Mouse (Mus musculus): ENCODE data around the gene Fam89b. TPM values are rescaled to one million over a fixed set of nuclear protein-coding genes. Genes with fewer than 3 reads are reported as not detected.

Gene Fam89b
- polyA plus RNA-seq (2012; rRNA removed), result 256 and 286 TPM in 2 replicates

- Histone ChIP-seq H3K36me3 (ENCODE audit: control insufficient read depth, insufficient read depth, low read length) (no peaks in the 10 kb centered on the region), H3K4me1 (ENCODE audit: control insufficient read depth, insufficient read depth, low read length) (peaks cover 48% of the 10 kb centered on the region), H3K4me3 (ENCODE audit: control insufficient read depth, low read depth, low read length) (peak within 1 kb of the TSS; percentile 91), H3K27me3 (ENCODE audit: control insufficient read depth, insufficient read depth, low read length) (no peaks in the 10 kb centered on the region), H3K27ac (ENCODE audit: control insufficient read depth, insufficient read depth, low read depth, low read length) (peak within 1 kb of the TSS; percentile 61)
- TF ChIP-seq CTCF (IDR thresholded peaks at IDR 0.05; ENCODE audit: control insufficient read depth, insufficient read depth, insufficient replicate concordance, low read depth, low read length) (no peak), POLR2A (IDR thresholded peaks at IDR 0.05; ENCODE audit: control insufficient read depth, low read depth, low read length) (peak; percentile 72)
Measured at GRCm38 (mm10) chr19:5729444-5729815, at the start of gene Fam89b. Gene Fam89b, minus strand, starts transcription at chr19:5729653.

GRCm38 (mm10) chr19:5778312-5778711, 48.9 kb upstream of the Fam89b start:
- Histone ChIP-seq H3K4me1 (ENCODE audit: control insufficient read depth, insufficient read depth, low read length) (no peaks in the 10 kb centered on the region), H3K36me3 (ENCODE audit: control insufficient read depth, insufficient read depth, low read length) (no peaks in the 10 kb centered on the region), H3K27ac (ENCODE audit: control insufficient read depth, insufficient read depth, low read depth, low read length) (no peak overlapping the region), H3K4me3 (ENCODE audit: control insufficient read depth, low read depth, low read length) (no peak overlapping the region), H3K27me3 (ENCODE audit: control insufficient read depth, insufficient read depth, low read length) (no peaks in the 10 kb centered on the region)
- TF ChIP-seq POLR2A (IDR thresholded peaks at IDR 0.05; ENCODE audit: control insufficient read depth, low read depth, low read length), result no peak
- TF ChIP-seq CTCF (IDR thresholded peaks at IDR 0.05; ENCODE audit: control insufficient read depth, insufficient read depth, insufficient replicate concordance, low read depth, low read length), result no peak

DNA sequence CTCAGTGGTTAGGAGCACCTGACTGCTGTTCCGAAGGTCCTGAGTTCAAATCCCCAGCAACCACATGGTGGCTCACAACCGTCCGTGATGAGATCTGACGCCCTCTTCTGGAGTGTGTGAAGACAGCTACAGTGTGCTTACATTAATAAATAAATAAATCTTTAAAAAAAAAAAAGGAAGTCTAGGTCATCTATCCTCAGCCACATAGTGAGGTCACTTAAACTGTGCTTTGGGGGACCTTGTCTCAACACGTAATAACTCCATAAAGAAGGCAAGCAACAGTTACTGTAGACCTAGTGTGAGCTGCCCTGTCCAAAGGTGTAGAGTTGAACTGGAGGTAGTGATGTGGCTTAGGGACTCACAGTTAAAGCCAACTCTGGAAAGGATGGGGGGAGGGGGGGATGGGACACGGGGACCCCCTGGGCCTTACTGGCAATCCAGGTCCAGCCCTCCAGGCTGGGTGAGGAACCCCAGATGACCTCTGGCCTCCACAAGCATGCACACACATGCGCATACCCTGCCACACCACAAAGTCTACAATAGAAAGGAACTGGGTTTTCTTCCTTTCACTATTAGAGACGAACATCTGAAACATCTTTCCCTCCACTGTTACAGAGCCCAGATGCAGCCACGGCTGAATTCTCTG, 48.1 kb upstream of the Fam89b start:
- H3K4me3 ChIP-seq (ENCODE audit: control insufficient read depth, low read depth, low read length), result no peak overlapping the region
- no peaks in the 10 kb centered on the region for H3K4me1 ChIP-seq (ENCODE audit: control insufficient read depth, insufficient read depth, low read length)
- no peak overlapping the region for H3K27ac ChIP-seq (ENCODE audit: control insufficient read depth, insufficient read depth, low read depth, low read length)
- TF ChIP-seq CTCF (IDR thresholded peaks at IDR 0.05; ENCODE audit: control insufficient read depth, insufficient read depth, insufficient replicate concordance, low read depth, low read length) (no peak), POLR2A (IDR thresholded peaks at IDR 0.05; ENCODE audit: control insufficient read depth, low read depth, low read length) (no peak)
- no peaks in the 10 kb centered on the region for H3K27me3 ChIP-seq (ENCODE audit: control insufficient read depth, insufficient read depth, low read length)
- no peaks in the 10 kb centered on the region for H3K36me3 ChIP-seq (ENCODE audit: control insufficient read depth, insufficient read depth, low read length)

DNA sequence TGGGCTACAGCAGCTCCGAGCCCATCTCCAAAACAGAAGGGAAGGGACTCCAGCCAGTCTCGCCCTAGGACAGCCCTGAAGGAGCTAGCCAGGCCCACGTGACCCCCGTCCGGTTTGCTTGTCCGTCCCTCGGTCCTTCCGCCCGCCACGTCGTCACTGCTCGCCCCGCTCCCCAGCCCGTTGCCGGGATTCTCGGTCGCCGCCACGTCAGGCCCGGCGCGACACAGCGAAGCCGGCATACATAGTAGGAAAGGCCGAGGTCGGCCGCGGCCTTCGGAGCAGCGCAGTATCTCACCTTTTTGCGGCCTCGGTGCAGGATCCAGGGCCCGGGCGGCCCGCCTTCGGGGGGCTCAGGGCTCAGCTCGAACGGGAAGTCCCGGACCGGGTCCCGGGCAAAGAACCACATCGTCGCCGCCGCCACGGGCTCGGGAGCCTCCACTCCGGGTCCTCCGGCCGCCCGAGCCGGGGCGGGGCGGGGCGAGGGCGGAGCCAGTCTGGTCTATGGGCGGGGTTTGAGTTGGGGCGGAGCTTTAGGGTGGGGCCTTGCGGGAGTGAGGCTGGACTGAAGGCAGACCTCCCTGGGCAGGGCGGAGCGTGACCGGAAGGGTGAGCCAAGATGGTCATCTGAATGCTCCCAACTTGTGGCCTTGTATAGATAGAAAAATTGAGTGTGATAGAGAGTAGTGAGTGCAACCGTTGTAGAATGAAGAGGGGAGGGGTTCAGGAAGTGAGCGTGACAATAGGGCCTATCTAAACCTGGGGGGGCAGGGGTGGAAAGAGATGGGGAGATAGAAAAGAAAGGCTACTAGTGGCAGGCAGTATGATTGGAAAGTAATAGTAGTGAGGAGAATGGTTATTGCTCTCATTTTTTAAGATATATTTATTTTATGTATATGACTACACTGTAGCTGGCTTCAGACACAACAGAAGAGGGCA, 41.7 kb upstream of the Fam89b start, which contains the start of gene Scyl1:
Gene Scyl1 (minus strand): TSS at position 495 of the 936 bp plus-strand sequence.
- Histone ChIP-seq H3K27ac (ENCODE audit: control insufficient read depth, insufficient read depth, low read depth, low read length) (peak within 1 kb of the TSS; percentile 58), H3K27me3 (ENCODE audit: control insufficient read depth, insufficient read depth, low read length) (no peaks in the 10 kb centered on the region), H3K36me3 (ENCODE audit: control insufficient read depth, insufficient read depth, low read length) (no peaks in the 10 kb centered on the region; the same call in 1 of the 2 replicates), H3K4me1 (ENCODE audit: control insufficient read depth, insufficient read depth, low read length) (peaks cover 6% of the 10 kb centered on the region), H3K4me3 (ENCODE audit: control insufficient read depth, low read depth, low read length) (peak within 1 kb of the TSS; percentile 88)
- TF ChIP-seq CTCF (IDR thresholded peaks at IDR 0.05; ENCODE audit: control insufficient read depth, insufficient read depth, insufficient replicate concordance, low read depth, low read length) (no peak), POLR2A (IDR thresholded peaks at IDR 0.05; ENCODE audit: control insufficient read depth, low read depth, low read length) (peak; percentile 75; the same call in 1 of the 2 replicates)

- no peak for TF ChIP-seq CTCF (IDR thresholded peaks at IDR 0.05; ENCODE audit: control insufficient read depth, insufficient read depth, insufficient replicate concordance, low read depth, low read length)
- no peak for TF ChIP-seq POLR2A (IDR thresholded peaks at IDR 0.05; ENCODE audit: control insufficient read depth, low read depth, low read length)
- H3K36me3 ChIP-seq (ENCODE audit: control insufficient read depth, insufficient read depth, low read length), result no peaks in the 10 kb centered on the region; the same call in 1 of the 2 replicates
- no peak overlapping the region; the same call in 1 of the 2 replicates for H3K27ac ChIP-seq (ENCODE audit: control insufficient read depth, insufficient read depth, low read depth, low read length)
- H3K4me3 ChIP-seq (ENCODE audit: control insufficient read depth, low read depth, low read length), result peak overlapping the region; percentile 88
- no peaks in the 10 kb centered on the region for H3K27me3 ChIP-seq (ENCODE audit: control insufficient read depth, insufficient read depth, low read length)
- H3K4me1 ChIP-seq (ENCODE audit: control insufficient read depth, insufficient read depth, low read length), result peaks cover 6% of the 10 kb centered on the region
Measured at GRCm38 (mm10) chr19:5770311-5770710, 40.9 kb upstream of the Fam89b start.

DNA sequence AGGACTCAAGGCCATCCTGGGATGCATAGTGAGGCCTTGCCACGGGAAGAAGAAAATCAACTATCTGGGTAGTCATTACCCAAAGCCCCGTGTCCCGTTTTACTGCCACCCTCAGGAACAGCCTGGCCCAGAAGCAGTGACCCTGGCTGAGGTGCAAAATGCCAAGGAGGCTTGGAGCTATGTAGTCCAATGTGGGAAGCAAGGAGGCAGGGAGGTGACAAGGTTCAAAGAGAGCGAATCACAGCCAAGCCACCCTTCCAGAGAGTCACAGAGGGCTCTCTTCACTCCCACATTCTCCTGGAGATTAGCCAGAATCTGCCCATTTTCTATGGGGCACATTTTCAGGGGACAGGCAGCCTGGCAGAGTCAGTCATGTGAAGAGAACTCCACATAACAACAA, 37.8 kb upstream of the Fam89b start:
- TF ChIP-seq POLR2A (IDR thresholded peaks at IDR 0.05; ENCODE audit: control insufficient read depth, low read depth, low read length) (no peak), CTCF (IDR thresholded peaks at IDR 0.05; ENCODE audit: control insufficient read depth, insufficient read depth, insufficient replicate concordance, low read depth, low read length) (no peak)
- Histone ChIP-seq H3K4me3 (ENCODE audit: control insufficient read depth, low read depth, low read length) (no peak overlapping the region), H3K36me3 (ENCODE audit: control insufficient read depth, insufficient read depth, low read length) (no peaks in the 10 kb centered on the region; the same call in 1 of the 2 replicates), H3K27me3 (ENCODE audit: control insufficient read depth, insufficient read depth, low read length) (no peaks in the 10 kb centered on the region), H3K4me1 (ENCODE audit: control insufficient read depth, insufficient read depth, low read length) (peaks cover 6% of the 10 kb centered on the region), H3K27ac (ENCODE audit: control insufficient read depth, insufficient read depth, low read depth, low read length) (no peak overlapping the region)

DNA sequence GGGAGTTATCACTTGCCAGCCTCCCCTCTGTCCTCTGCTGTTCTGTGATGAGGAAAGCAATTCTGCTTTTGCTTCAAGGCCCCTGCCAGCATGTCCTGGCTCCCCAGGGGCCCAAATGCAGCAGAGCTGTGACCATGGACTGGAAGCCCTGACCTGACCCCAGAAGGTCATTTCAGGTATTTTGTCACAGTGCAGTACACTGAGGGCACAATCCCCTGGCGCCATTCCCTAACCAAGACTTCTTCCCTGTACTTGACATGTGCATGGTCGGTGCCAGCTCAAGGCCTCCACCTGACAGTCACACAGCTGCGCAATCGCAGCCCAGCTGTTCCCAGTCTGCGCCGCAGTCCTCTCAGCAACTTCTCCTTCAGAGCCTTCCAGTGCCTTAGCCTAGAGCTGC, 33.7 kb upstream of the Fam89b start:
- peaks cover under 1% of the 10 kb centered on the region for H3K36me3 ChIP-seq (ENCODE audit: control insufficient read depth, insufficient read depth, low read length)
- no peak for TF ChIP-seq CTCF (IDR thresholded peaks at IDR 0.05; ENCODE audit: control insufficient read depth, insufficient read depth, insufficient replicate concordance, low read depth, low read length)
- TF ChIP-seq POLR2A (IDR thresholded peaks at IDR 0.05; ENCODE audit: control insufficient read depth, low read depth, low read length), result no peak
- peaks cover 2% of the 10 kb centered on the region; the same call in 1 of the 2 replicates for H3K4me1 ChIP-seq (ENCODE audit: control insufficient read depth, insufficient read depth, low read length)

More for the DNA sequence above, 33.7 kb upstream of the Fam89b start:
- H3K27ac ChIP-seq (ENCODE audit: control insufficient read depth, insufficient read depth, low read depth, low read length), result no peak overlapping the region
- H3K27me3 ChIP-seq (ENCODE audit: control insufficient read depth, insufficient read depth, low read length), result no peaks in the 10 kb centered on the region
- no peak overlapping the region for H3K4me3 ChIP-seq (ENCODE audit: control insufficient read depth, low read depth, low read length)
